Mouse (Mus musculus) hindbrain, embryonic 12.5 days (tissue): Measurements from ENCODE around the gene Slc26a9. TPM values are rescaled to one million over a fixed set of nuclear protein-coding genes. Genes with fewer than 3 reads are reported as not detected.

ENCODE experiments used
- ATAC-seq: fragments of 200-750 bp; cut with Nextera tagmentation; 2 replicates; pipeline ENCODE4 v1.8.0; 2017; ENCODE audit warnings: moderate TSS enrichment; ENCODE audit not compliant: low FRiP score
- H3K27ac ChIP-seq: fragments of 300-500 bp; sonication (generic); 2 replicates; pipeline ENCODE4 v1.5.1; 2016; ENCODE audit warnings: mild to moderate bottlenecking
- H3K27me3 ChIP-seq: fragments of 300-500 bp; sonication (generic); 2 replicates; pipeline ENCODE4 v1.6.1; 2016; ENCODE audit warnings: mild to moderate bottlenecking
- H3K36me3 ChIP-seq: fragments of 300-500 bp; sonication (generic); 2 replicates; pipeline ENCODE4 v1.6.1; 2016; ENCODE audit warnings: mild to moderate bottlenecking
- H3K4me1 ChIP-seq: fragments of 300-500 bp; sonication (generic); 2 replicates; pipeline ENCODE4 v1.6.1; 2016
- H3K4me2 ChIP-seq: fragments of 300-500 bp; sonication (generic); replicated peaks from 2 replicates; pipeline ENCODE4 v1.6.1; 2016; ENCODE audit warnings: mild to moderate bottlenecking
- H3K4me3 ChIP-seq: fragments of 300-500 bp; sonication (generic); 2 replicates; pipeline ENCODE4 v1.5.1; 2016; ENCODE audit warnings: mild to moderate bottlenecking
- H3K9ac ChIP-seq: fragments of 300-500 bp; sonication (generic); 2 replicates; pipeline ENCODE4 v1.6.1; 2016; ENCODE audit warnings: mild to moderate bottlenecking, moderate library complexity
- H3K9me3 ChIP-seq: fragments of 300-500 bp; sonication (generic); replicated peaks from 2 replicates; pipeline ENCODE4 v1.6.1; 2016; ENCODE audit warnings: mild to moderate bottlenecking
- WGBS: fragments of 180-500 bp; shearing (Covaris S2); methylation state at CpG from one replicate; pipeline ENCODE4 v1.1.7; 2016; 5-methylcytosine and 5-hydroxymethylcytosine counted together
- polyA plus RNA-seq: library from polyadenylated mRNA; unstranded; fragments of >200 nt; fragmentation: Nextera tagmentation; extraction: Ambion mirVana; gene quantifications from 2 replicates; pipeline ENCODE4 v1.2.1, GENCODE M21; 2016

The Slc26a9 gene
- polyA plus RNA-seq, 1 experiment from 2014 or later: 0.13 TPM

- Histone ChIP-seq H3K9me3 (no peaks in the 10 kb centered on the region), H3K27ac (no peak overlapping the region), H3K36me3 (no peaks in the 10 kb centered on the region), H3K4me2 (no peak overlapping the region), H3K4me1 (no peaks in the 10 kb centered on the region), H3K4me3 (no peak overlapping the region), H3K9ac (no peak overlapping the region), H3K27me3 (no peaks in the 10 kb centered on the region)
- 94% methylated on average over 9 of the region's 9 CpGs for WGBS
- no peak for ATAC-seq
These were observed 4.2 kb upstream of the Slc26a9 start for GRCm38 (mm10) chr1:131739481-131740160.

DNA sequence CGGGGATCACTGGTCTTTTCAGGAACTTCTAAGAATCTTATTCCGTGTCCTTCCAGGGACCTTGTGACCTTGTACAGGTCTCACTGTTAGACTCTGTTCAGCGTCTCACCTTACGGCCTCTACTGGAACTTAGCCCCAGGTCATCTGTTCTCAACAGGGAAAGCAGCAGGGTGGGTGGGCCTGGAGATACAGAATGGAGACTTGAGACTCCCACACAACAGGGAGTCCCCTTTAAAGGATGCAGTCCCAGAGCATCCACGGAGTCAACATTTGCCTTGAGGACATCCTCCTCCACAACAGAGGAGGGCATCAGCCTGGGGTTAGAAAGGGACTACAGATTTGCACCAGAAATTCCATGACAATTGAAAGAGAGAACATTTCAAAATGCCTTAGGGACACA is 1.6 kb downstream of the Slc26a9 start:
- Histone ChIP-seq H3K9ac (no peak overlapping the region), H3K4me2 (no peak overlapping the region), H3K27me3 (no peaks in the 10 kb centered on the region), H3K4me3 (no peak overlapping the region), H3K4me1 (no peaks in the 10 kb centered on the region), H3K36me3 (no peaks in the 10 kb centered on the region), H3K27ac (no peak overlapping the region), H3K9me3 (no peaks in the 10 kb centered on the region)
- ATAC-seq: no peak
- 53% methylated on average over 5 of the region's 5 CpGs for WGBS

GRCm38 (mm10) chr1:131747761-131748160 is 3.9 kb downstream of the Slc26a9 start:
- H3K4me1 ChIP-seq: 0 out of 2 replicates have a peak, but pooled peaks cover 5% of the 10 kb centered on the region
- H3K9ac ChIP-seq: no peak overlapping the region
- WGBS: 41% methylated on average over 2 of the region's 2 CpGs
- H3K36me3 ChIP-seq: no peaks in the 10 kb centered on the region
- H3K27ac ChIP-seq: no peak overlapping the region
- no peak overlapping the region for H3K4me2 ChIP-seq
- no peak for ATAC-seq
- no peak overlapping the region for H3K4me3 ChIP-seq
- no peaks in the 10 kb centered on the region for H3K9me3 ChIP-seq
- no peaks in the 10 kb centered on the region for H3K27me3 ChIP-seq

DNA sequence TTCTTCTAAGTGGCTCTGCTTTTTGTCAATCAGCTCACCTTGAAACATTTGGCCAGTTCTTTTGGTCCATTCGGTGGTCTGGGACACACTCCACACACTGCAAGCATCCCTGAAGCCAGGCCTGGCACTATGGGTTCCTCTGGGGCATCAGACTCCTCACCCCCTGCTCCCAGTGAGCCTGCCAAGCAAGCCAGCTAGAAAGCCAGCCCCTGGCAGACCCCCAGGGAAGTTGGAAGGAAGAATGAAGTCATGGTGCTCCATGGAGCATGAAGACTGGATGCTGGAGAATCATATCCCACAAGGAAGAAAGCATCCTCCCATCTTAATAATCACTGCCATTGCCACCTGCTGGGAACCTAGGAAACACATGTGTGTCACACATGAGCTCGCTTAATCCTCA is 4.8 kb downstream of the Slc26a9 start:
- no peaks in the 10 kb centered on the region for H3K9me3 ChIP-seq

DNA sequence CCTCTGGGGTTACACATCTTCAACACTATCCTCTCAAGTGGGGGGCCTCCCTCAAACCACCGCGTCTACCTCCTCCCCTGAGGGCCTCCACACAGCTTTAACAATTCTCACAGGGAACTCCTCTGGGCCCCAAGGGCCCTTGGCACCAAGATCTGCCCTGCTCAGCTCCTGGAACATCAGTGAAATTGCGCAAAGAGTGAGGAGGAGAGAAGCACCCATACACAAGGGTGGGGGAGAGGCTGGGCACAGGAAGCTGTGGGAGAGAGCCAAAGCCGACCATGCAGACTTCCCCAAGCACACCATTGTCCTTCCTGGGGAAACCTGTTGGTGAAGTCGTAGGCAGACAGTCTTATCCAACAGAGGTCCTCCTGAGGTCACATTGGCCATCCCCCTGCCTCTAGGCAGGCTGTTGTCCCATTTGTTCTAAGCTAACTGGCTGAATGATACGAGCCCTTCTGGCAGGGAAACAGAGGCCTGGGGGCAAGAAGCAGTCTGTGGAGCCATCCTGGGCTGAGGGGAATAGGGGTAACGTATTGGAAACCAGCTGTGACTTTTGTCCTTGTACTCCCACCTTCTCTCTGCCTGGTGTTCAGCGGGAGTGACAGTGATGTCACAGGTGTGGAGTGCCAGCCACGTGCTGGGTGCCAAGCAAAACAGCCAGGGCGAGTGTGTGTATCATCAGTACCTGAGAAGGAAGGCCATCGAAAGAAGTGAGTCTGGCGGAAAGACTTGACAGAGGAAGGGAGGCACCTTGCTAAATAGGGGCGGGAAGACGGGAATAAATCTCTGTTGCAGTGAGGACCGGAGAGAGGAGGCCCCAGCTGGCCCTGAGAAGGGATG is 6.1 kb downstream of the Slc26a9 start:
- WGBS: 77% methylated on average over 15 of the region's 15 CpGs
- H3K27ac ChIP-seq: no peak overlapping the region
- no peak overlapping the region for H3K4me2 ChIP-seq
- no peak overlapping the region for H3K9ac ChIP-seq
- no peaks in the 10 kb centered on the region for H3K36me3 ChIP-seq
- no peaks in the 10 kb centered on the region for H3K27me3 ChIP-seq
- no peak for ATAC-seq
- no peaks in the 10 kb centered on the region for H3K9me3 ChIP-seq
- H3K4me1 ChIP-seq: 0 out of 2 replicates have a peak, but pooled peaks cover 5% of the 10 kb centered on the region
- no peak overlapping the region for H3K4me3 ChIP-seq

More for the DNA sequence above, 4.8 kb downstream of the Slc26a9 start:
- WGBS: 81% methylated on average over 2 of the region's 2 CpGs
- Histone ChIP-seq H3K4me1 (0 out of 2 replicates have a peak, but pooled peaks cover 5% of the 10 kb centered on the region), H3K4me3 (no peak overlapping the region), H3K27ac (no peak overlapping the region), H3K4me2 (no peak overlapping the region), H3K36me3 (no peaks in the 10 kb centered on the region), H3K27me3 (no peaks in the 10 kb centered on the region), H3K9ac (no peak overlapping the region)
- ATAC-seq: no peak

DNA sequence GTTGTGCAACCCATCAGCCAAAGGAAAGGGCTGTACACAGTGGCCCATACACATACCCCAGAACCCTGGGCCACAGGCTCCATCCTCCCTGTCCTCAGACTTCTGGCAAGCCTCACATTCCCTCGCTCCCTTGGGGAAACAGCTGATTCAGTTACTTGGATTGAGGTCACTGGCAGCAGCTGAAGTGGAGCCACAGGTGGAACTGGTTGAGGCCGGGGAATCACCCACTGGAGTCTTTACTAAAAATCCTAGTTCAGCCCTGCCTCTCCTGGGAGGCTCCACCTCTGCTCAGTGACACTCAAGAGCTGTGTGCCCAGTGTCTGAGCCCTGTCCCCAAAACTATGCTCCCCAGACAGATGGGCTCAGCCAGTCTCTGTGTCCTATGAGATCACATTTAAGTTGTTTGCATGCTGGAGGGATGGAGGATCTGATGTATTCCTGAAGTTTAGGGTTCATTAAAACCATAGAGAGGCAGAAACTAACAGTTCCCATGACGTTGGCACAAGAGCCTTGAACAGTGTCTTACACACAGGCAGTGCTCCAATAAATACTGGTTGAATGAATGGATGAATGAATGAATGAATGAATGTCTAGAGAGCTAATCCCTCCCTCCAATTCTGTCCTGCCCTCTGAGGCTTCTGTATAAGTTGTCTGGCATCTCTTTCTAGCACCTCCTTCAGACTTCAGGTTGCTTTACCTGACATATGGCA is 7.5 kb downstream of the Slc26a9 start:
- Histone ChIP-seq H3K9ac (no peak overlapping the region), H3K27me3 (no peaks in the 10 kb centered on the region), H3K4me2 (no peak overlapping the region), H3K27ac (no peak overlapping the region), H3K36me3 (no peaks in the 10 kb centered on the region), H3K9me3 (no peaks in the 10 kb centered on the region), H3K4me3 (no peak overlapping the region), H3K4me1 (0 out of 2 replicates have a peak, but pooled peaks cover 5% of the 10 kb centered on the region)
- WGBS: 80% methylated on average over 3 of the region's 3 CpGs
- ATAC-seq: no peak

GRCm38 (mm10) chr1:131751891-131752311 is 8.1 kb downstream of the Slc26a9 start:
- 63% methylated on average over 10 of the region's 10 CpGs for WGBS
- H3K27me3 ChIP-seq: no peaks in the 10 kb centered on the region
- H3K9me3 ChIP-seq: no peaks in the 10 kb centered on the region
- no peak overlapping the region for H3K4me3 ChIP-seq
- no peak overlapping the region for H3K9ac ChIP-seq
- H3K4me1 ChIP-seq: 0 out of 2 replicates have a peak, but pooled peaks cover 5% of the 10 kb centered on the region
- no peak for ATAC-seq
- no peak overlapping the region for H3K27ac ChIP-seq
- H3K36me3 ChIP-seq: no peaks in the 10 kb centered on the region
- H3K4me2 ChIP-seq: no peak overlapping the region

- Histone ChIP-seq H3K27me3 (no peaks in the 10 kb centered on the region), H3K9me3 (no peaks in the 10 kb centered on the region), H3K9ac (no peak overlapping the region), H3K36me3 (no peaks in the 10 kb centered on the region), H3K4me3 (no peak overlapping the region), H3K4me2 (no peak overlapping the region), H3K4me1 (peaks cover 11% of the 10 kb centered on the region; the same call in 1 of the 2 replicates), H3K27ac (no peak overlapping the region)
- WGBS: 68% methylated on average over 3 of the region's 3 CpGs
- ATAC-seq: no peak
These were observed 10.5 kb downstream of the Slc26a9 start for GRCm38 (mm10) chr1:131754212-131754829.

DNA sequence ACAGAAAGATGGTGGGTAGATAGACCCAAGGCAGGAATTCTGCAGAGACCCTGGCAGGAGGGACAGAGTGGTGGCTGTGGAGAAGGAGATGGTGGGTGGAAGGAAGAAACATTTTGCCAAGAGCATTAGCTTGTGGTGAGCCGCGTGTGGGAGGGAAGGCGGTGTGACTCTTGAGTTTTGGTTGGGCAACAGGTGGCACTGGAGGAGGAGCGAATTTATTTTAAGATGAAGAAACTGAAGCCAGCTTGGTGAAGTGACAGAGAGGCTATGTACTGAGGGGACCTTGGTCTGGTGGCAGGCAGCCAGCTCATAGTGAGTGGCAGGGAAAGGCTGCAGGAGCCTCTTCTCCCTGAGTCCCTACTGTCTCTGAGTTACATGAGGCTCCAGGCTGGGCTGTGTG is 11.1 kb downstream of the Slc26a9 start:
- no peak for ATAC-seq
- H3K36me3 ChIP-seq: no peaks in the 10 kb centered on the region
- no peaks in the 10 kb centered on the region for H3K9me3 ChIP-seq
- no peak overlapping the region for H3K4me2 ChIP-seq
- no peaks in the 10 kb centered on the region for H3K27me3 ChIP-seq
- peaks cover 11% of the 10 kb centered on the region; the same call in 1 of the 2 replicates for H3K4me1 ChIP-seq
- H3K27ac ChIP-seq: no peak overlapping the region
- no peak overlapping the region for H3K9ac ChIP-seq
- no peak overlapping the region for H3K4me3 ChIP-seq
- WGBS: 93% methylated on average over 4 of the region's 4 CpGs

DNA sequence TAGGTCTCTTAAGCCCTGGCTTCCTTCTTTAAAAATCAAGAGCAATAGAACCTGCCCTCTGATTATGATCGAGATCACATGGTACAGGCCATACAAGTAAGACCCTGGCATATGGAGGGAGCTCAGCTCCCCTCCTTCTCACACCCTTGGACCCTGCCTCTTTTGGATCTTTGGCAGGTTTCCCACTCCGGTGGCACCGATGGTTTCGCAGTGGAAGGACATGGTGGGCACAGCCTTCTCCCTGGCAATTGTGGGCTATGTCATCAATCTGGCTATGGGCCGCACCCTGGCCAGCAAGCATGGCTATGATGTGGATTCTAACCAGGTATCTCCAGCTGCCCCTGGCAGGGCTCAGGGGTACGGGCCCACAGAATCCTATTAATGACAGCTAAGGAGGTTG is 13.4 kb downstream of the Slc26a9 start:
- H3K27me3 ChIP-seq: no peaks in the 10 kb centered on the region
- H3K4me2 ChIP-seq: no peak overlapping the region
- no peak overlapping the region for H3K4me3 ChIP-seq
- H3K9me3 ChIP-seq: no peaks in the 10 kb centered on the region
- H3K27ac ChIP-seq: no peak overlapping the region
- ATAC-seq: no peak
- H3K9ac ChIP-seq: no peak overlapping the region
- H3K4me1 ChIP-seq: peaks cover 6% of the 10 kb centered on the region; the same call in 1 of the 2 replicates
- no peaks in the 10 kb centered on the region for H3K36me3 ChIP-seq
- WGBS: 95% methylated on average over 6 of the region's 6 CpGs

DNA sequence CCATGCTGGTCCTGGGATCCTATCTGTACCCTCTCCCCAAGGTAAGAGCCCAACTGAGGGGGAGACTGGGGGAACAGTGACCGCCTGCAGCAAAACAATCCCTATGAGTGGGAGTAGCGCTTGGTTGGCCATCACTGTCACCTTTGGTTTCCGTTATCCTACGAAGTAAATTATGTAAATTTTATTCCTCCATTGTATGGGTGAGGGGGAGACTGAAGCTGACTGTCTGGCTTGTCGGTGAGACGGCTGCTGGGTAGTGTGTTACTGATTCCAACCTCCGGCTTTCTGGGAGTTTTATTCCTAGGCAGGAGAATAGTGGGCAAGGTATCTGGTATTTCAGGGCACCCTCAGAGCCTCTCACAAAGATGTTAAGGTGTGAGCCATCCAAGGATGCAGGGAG is 15.0 kb downstream of the Slc26a9 start:
- H3K4me1 ChIP-seq: peaks cover 6% of the 10 kb centered on the region; the same call in 1 of the 2 replicates
- no peak for ATAC-seq
- H3K9me3 ChIP-seq: no peaks in the 10 kb centered on the region
- H3K4me2 ChIP-seq: no peak overlapping the region
- no peaks in the 10 kb centered on the region for H3K36me3 ChIP-seq
- no peaks in the 10 kb centered on the region for H3K27me3 ChIP-seq
- no peak overlapping the region for H3K27ac ChIP-seq
- no peak overlapping the region for H3K9ac ChIP-seq
- H3K4me3 ChIP-seq: no peak overlapping the region
- 48% methylated on average over 7 of the region's 7 CpGs for WGBS
